Mouse (Mus musculus): ENCODE data around the gene Thegl. TPM values are rescaled to one million over a fixed set of nuclear protein-coding genes. Genes with fewer than 3 reads are reported as not detected.
A peak's percentile ranks its signal among the peaks of the same experiment; 100 is the strongest.

Thegl gene
- total and polyA plus RNA-seq, 3 experiments, result 0.11 TPM; not detected in 2

- H3K4me1 ChIP-seq (ENCODE audit: insufficient read depth, low read depth, low read length), result peaks cover 7% of the 10 kb centered on the region; the same call in 1 of the 2 replicates
- H3K27me3 ChIP-seq (ENCODE audit: insufficient read depth, low read length), result peaks cover 5% of the 10 kb centered on the region; the same call in 1 of the 2 replicates
- ATAC-seq (ENCODE audit: extremely low read depth, insufficient number of reproducible peaks, low FRiP score, poor library complexity, severe bottlenecking) (peak; percentile 40; the same call in 1 of the 2 replicates), DNase-seq (ENCODE audit: low spot score) (peak; percentile 38)
- no peaks in the 10 kb centered on the region for H3K9me3 ChIP-seq (replicated peaks)
- peak; percentile 97 for TF ChIP-seq CTCF (IDR thresholded peaks at IDR 0.05; ENCODE audit: low read depth, low read length)
- TF ChIP-seq POLR2AphosphoS5 (IDR thresholded peaks at IDR 0.05; ENCODE audit: insufficient replicate concordance, low read depth, low read length), result no peak
- no peak for TF ChIP-seq GATA2 (IDR thresholded peaks at IDR 0.05; ENCODE audit: borderline replicate concordance, low read depth, low read length)
- TF ChIP-seq TAL1 (conservative IDR thresholded peaks at IDR 0.05; ENCODE audit: low read depth, low read length), result no peak
- TF ChIP-seq GATA1 (IDR thresholded peaks at IDR 0.05; ENCODE audit: borderline replicate concordance, low read length), result no peak
- no peaks in the 10 kb centered on the region for H3K36me3 ChIP-seq (replicated peaks)
- H3K4me3 ChIP-seq (ENCODE audit: low read depth, low read length), result no peak overlapping the region
Measured at GRCm38 (mm10) chr5:77061372-77062038, 45.7 kb downstream of the Thegl start.

- H3K9me3 ChIP-seq (replicated peaks), result no peaks in the 10 kb centered on the region
- H3K27me3 ChIP-seq (ENCODE audit: insufficient read depth, low read length), result peaks cover 5% of the 10 kb centered on the region; the same call in 1 of the 2 replicates
- no peaks in the 10 kb centered on the region for H3K36me3 ChIP-seq (replicated peaks)
- TF ChIP-seq CTCF (IDR thresholded peaks at IDR 0.05; ENCODE audit: low read depth, low read length) (no peak), GATA2 (IDR thresholded peaks at IDR 0.05; ENCODE audit: borderline replicate concordance, low read depth, low read length) (no peak), POLR2AphosphoS5 (IDR thresholded peaks at IDR 0.05; ENCODE audit: insufficient replicate concordance, low read depth, low read length) (no peak), TAL1 (conservative IDR thresholded peaks at IDR 0.05; ENCODE audit: low read depth, low read length) (no peak), GATA1 (IDR thresholded peaks at IDR 0.05; ENCODE audit: borderline replicate concordance, low read length) (no peak)
- no peak for ATAC-seq (ENCODE audit: extremely low read depth, insufficient number of reproducible peaks, low FRiP score, poor library complexity, severe bottlenecking)
- no peak for DNase-seq (ENCODE audit: low spot score)
- no peaks in the 10 kb centered on the region for H3K4me1 ChIP-seq (ENCODE audit: insufficient read depth, low read depth, low read length)
- no peak overlapping the region for H3K4me3 ChIP-seq (ENCODE audit: low read depth, low read length)
Measured at GRCm38 (mm10) chr5:77067321-77067720, 51.5 kb downstream of the Thegl start.

- H3K27me3 ChIP-seq (ENCODE audit: insufficient read depth, low read length), result 0 out of 2 replicates have a peak, but pooled peaks cover 2% of the 10 kb centered on the region
- no peaks in the 10 kb centered on the region for H3K36me3 ChIP-seq (replicated peaks)
- ATAC-seq (ENCODE audit: extremely low read depth, insufficient number of reproducible peaks, low FRiP score, poor library complexity, severe bottlenecking) (no peak), DNase-seq (ENCODE audit: low spot score) (no peak)
- no peaks in the 10 kb centered on the region for H3K4me1 ChIP-seq (ENCODE audit: insufficient read depth, low read depth, low read length)
- no peak overlapping the region for H3K4me3 ChIP-seq (ENCODE audit: low read depth, low read length)
- TF ChIP-seq GATA2 (IDR thresholded peaks at IDR 0.05; ENCODE audit: borderline replicate concordance, low read depth, low read length) (no peak), POLR2AphosphoS5 (IDR thresholded peaks at IDR 0.05; ENCODE audit: insufficient replicate concordance, low read depth, low read length) (no peak), CTCF (IDR thresholded peaks at IDR 0.05; ENCODE audit: low read depth, low read length) (no peak), TAL1 (conservative IDR thresholded peaks at IDR 0.05; ENCODE audit: low read depth, low read length) (no peak), GATA1 (IDR thresholded peaks at IDR 0.05; ENCODE audit: borderline replicate concordance, low read length) (no peak)
- H3K9me3 ChIP-seq (replicated peaks), result no peaks in the 10 kb centered on the region
Measured at GRCm38 (mm10) chr5:77070987-77071386, 55.2 kb downstream of the Thegl start.

GRCm38 (mm10) chr5:77071626-77072025, 55.8 kb downstream of the Thegl start:
- ATAC-seq (ENCODE audit: extremely low read depth, insufficient number of reproducible peaks, low FRiP score, poor library complexity, severe bottlenecking) (no peak), DNase-seq (ENCODE audit: low spot score) (no peak)

GRCm38 (mm10) chr5:77073794-77074193, 58.0 kb downstream of the Thegl start:
- no peaks in the 10 kb centered on the region for H3K9me3 ChIP-seq (replicated peaks)
- DNase-seq (ENCODE audit: low spot score) (no peak), ATAC-seq (ENCODE audit: extremely low read depth, insufficient number of reproducible peaks, low FRiP score, poor library complexity, severe bottlenecking) (no peak)
- no peak for TF ChIP-seq POLR2AphosphoS5 (IDR thresholded peaks at IDR 0.05; ENCODE audit: insufficient replicate concordance, low read depth, low read length)
- no peak for TF ChIP-seq GATA1 (IDR thresholded peaks at IDR 0.05; ENCODE audit: borderline replicate concordance, low read length)
- no peak for TF ChIP-seq CTCF (IDR thresholded peaks at IDR 0.05; ENCODE audit: low read depth, low read length)
- no peak for TF ChIP-seq GATA2 (IDR thresholded peaks at IDR 0.05; ENCODE audit: borderline replicate concordance, low read depth, low read length)
- no peak for TF ChIP-seq TAL1 (conservative IDR thresholded peaks at IDR 0.05; ENCODE audit: low read depth, low read length)
- H3K36me3 ChIP-seq (replicated peaks), result no peaks in the 10 kb centered on the region
- no peaks in the 10 kb centered on the region for H3K27me3 ChIP-seq (ENCODE audit: insufficient read depth, low read length)
- no peaks in the 10 kb centered on the region for H3K4me1 ChIP-seq (ENCODE audit: insufficient read depth, low read depth, low read length)
- no peak overlapping the region for H3K4me3 ChIP-seq (ENCODE audit: low read depth, low read length)

More at GRCm38 (mm10) chr5:77071626-77072025, 55.8 kb downstream of the Thegl start:
- Histone ChIP-seq H3K4me3 (ENCODE audit: low read depth, low read length) (no peak overlapping the region), H3K27me3 (ENCODE audit: insufficient read depth, low read length) (0 out of 2 replicates have a peak, but pooled peaks cover 2% of the 10 kb centered on the region), H3K36me3 (replicated peaks) (no peaks in the 10 kb centered on the region), H3K4me1 (ENCODE audit: insufficient read depth, low read depth, low read length) (no peaks in the 10 kb centered on the region), H3K9me3 (replicated peaks) (no peaks in the 10 kb centered on the region)
- TF ChIP-seq CTCF (IDR thresholded peaks at IDR 0.05; ENCODE audit: low read depth, low read length) (no peak), POLR2AphosphoS5 (IDR thresholded peaks at IDR 0.05; ENCODE audit: insufficient replicate concordance, low read depth, low read length) (no peak), GATA1 (IDR thresholded peaks at IDR 0.05; ENCODE audit: borderline replicate concordance, low read length) (no peak), GATA2 (IDR thresholded peaks at IDR 0.05; ENCODE audit: borderline replicate concordance, low read depth, low read length) (no peak), TAL1 (conservative IDR thresholded peaks at IDR 0.05; ENCODE audit: low read depth, low read length) (no peak)

- no peaks in the 10 kb centered on the region for H3K27me3 ChIP-seq (ENCODE audit: insufficient read depth, low read length)
- DNase-seq (ENCODE audit: low spot score), result no peak
- no peak for ATAC-seq (ENCODE audit: extremely low read depth, insufficient number of reproducible peaks, low FRiP score, poor library complexity, severe bottlenecking)
- TF ChIP-seq TAL1 (conservative IDR thresholded peaks at IDR 0.05; ENCODE audit: low read depth, low read length), result no peak
- no peak for TF ChIP-seq CTCF (IDR thresholded peaks at IDR 0.05; ENCODE audit: low read depth, low read length)
- H3K9me3 ChIP-seq (replicated peaks), result no peaks in the 10 kb centered on the region
- H3K36me3 ChIP-seq (replicated peaks), result no peaks in the 10 kb centered on the region
- no peaks in the 10 kb centered on the region for H3K4me1 ChIP-seq (ENCODE audit: insufficient read depth, low read depth, low read length)
- H3K4me3 ChIP-seq (ENCODE audit: low read depth, low read length), result no peak overlapping the region
Measured at GRCm38 (mm10) chr5:77074914-77075313, 59.1 kb downstream of the Thegl start.

Data from G1E (cell line).